17 mouse cellular contexts compared by ENCODE assay signal in the genomic region with DNA sequence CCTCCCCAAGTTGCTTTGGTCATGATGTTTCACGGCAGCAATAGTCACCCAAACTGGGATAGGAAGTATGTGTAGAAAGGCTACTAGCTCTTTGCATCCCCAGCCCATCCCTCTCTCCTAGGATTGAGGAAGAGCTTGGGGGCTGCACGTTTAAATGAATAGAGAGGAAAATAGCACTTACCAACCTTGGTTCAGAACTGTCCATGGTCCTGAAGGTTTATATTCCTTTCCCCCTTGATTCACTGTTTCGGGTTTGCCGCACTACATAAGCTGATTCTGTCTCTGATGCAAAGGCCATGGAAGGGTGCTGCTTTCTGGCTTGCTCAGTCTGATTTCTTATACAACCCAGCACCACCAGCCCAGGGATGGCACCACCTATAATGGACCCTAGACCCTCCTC.
DNase-seq lines count a peak whose midpoint lies in the region; ATAC-seq and TF ChIP-seq lines count a peak whose summit lies in the region.
"Had no signal": no experiment of that assay in that cellular context is flagged by ENCODE, and none has a peak within 500 bp of the region (broad histone marks: within the 10 kb centered on the region; RNA-seq: fewer than 3 reads in every experiment).

No protein-coding gene starts in this region.

- H3K9ac ChIP-seq in hindbrain, embryonic 11.5 days (ENCODE audit: low read depth, low read length), result no peak overlapping the region
- no peak overlapping the region for H3K9ac ChIP-seq in MEL (ENCODE audit: control insufficient read depth, low read depth, low read length, poor library complexity, severe bottlenecking)
- H3K9ac ChIP-seq in intestine, postnatal 0 days (ENCODE audit: low read depth, low read length), result no peak overlapping the region
- H3K9ac ChIP-seq: hindbrain, embryonic 12.5 days had no signal

- H3K4me3 ChIP-seq in hindbrain, embryonic 11.5 days (ENCODE audit: low read depth, low read length), result no peak overlapping the region
- H3K4me3 ChIP-seq in hindbrain, embryonic 10.5 days, result no peak overlapping the region
- H3K4me3 ChIP-seq in MEL (ENCODE audit: control insufficient read depth in 1 of 2, insufficient read depth in 1 of 2, low read depth in 2 of 2, low read length in 2 of 2), result no peak overlapping the region
- H3K4me3 ChIP-seq in left cerebral cortex, adult 2 months, result no peak overlapping the region
- no peak overlapping the region for H3K4me3 ChIP-seq in intestine, postnatal 0 days (ENCODE audit: low read depth, low read length)
- H3K4me3 ChIP-seq: forebrain, embryonic 10.5 days; hindbrain, embryonic 12.5 days had no signal

- H3K27me3 ChIP-seq in hindbrain, embryonic 11.5 days (ENCODE audit: control insufficient read depth, insufficient read depth, low read length), result no peaks in the 10 kb centered on the region
- no peaks in the 10 kb centered on the region for H3K27me3 ChIP-seq in hindbrain, embryonic 10.5 days (ENCODE audit: insufficient read depth, poor library complexity, severe bottlenecking)
- H3K27me3 ChIP-seq in MEL (ENCODE audit: control insufficient read depth in 1 of 2, insufficient read depth in 2 of 2, low read length in 2 of 2), result no peaks in the 10 kb centered on the region
- no peaks in the 10 kb centered on the region for H3K27me3 ChIP-seq in intestine, postnatal 0 days (replicated peaks; ENCODE audit: control insufficient read depth, insufficient read depth, low read length)
- H3K27me3 ChIP-seq: hindbrain, embryonic 12.5 days had no signal

- no peaks in the 10 kb centered on the region for H3K9me3 ChIP-seq in hindbrain, embryonic 11.5 days (ENCODE audit: control insufficient read depth, low read length)
- H3K9me3 ChIP-seq in hindbrain, embryonic 10.5 days, result no peaks in the 10 kb centered on the region
- no peaks in the 10 kb centered on the region for H3K9me3 ChIP-seq in MEL (replicated peaks; ENCODE audit: insufficient read depth, low read length)
- H3K9me3 ChIP-seq in intestine, postnatal 0 days (ENCODE audit: control insufficient read depth), result no peaks in the 10 kb centered on the region
- H3K9me3 ChIP-seq: forebrain, embryonic 10.5 days; hindbrain, embryonic 12.5 days had no signal

- intact Hi-C loops in left cerebral cortex, adult 2 months (cut with DNase I), result no loop called here

- H3K36me3 ChIP-seq in hindbrain, embryonic 11.5 days (ENCODE audit: control insufficient read depth, insufficient read depth, low read length), result no peaks in the 10 kb centered on the region
- no peaks in the 10 kb centered on the region for H3K36me3 ChIP-seq in hindbrain, embryonic 10.5 days
- H3K36me3 ChIP-seq in MEL (ENCODE audit: control insufficient read depth in 1 of 2, insufficient read depth in 2 of 2, low read length in 2 of 2), result no peaks in the 10 kb centered on the region
- H3K36me3 ChIP-seq in intestine, postnatal 0 days (ENCODE audit: control insufficient read depth, insufficient read depth), result no peaks in the 10 kb centered on the region
- H3K36me3 ChIP-seq: forebrain, embryonic 10.5 days; hindbrain, embryonic 12.5 days had no signal

- TF ChIP-seq CTCF in MEL (IDR thresholded peaks at IDR 0.05 in 2 of 3, conservative IDR thresholded peaks at IDR 0.05 in 1 of 3; ENCODE audit: control insufficient read depth in 1 of 3, insufficient read depth in 1 of 3, low read depth in 2 of 3, low read length in 3 of 3, poor library complexity in 1 of 3, severe bottlenecking in 1 of 3), result no peak
- no peak for TF ChIP-seq CTCF in left cerebral cortex, adult 2 months (IDR thresholded peaks at IDR 0.05)
- no peak for TF ChIP-seq CTCF in intestine, postnatal 0 days (IDR thresholded peaks at IDR 0.05; ENCODE audit: low read depth)

- no peak overlapping the region for H3K4me2 ChIP-seq in hindbrain, embryonic 11.5 days (replicated peaks; ENCODE audit: low read depth, low read length)
- H3K4me2 ChIP-seq in intestine, postnatal 0 days (replicated peaks; ENCODE audit: low read depth), result no peak overlapping the region
- H3K4me2 ChIP-seq: heart, embryonic 11.5 days; hindbrain, embryonic 12.5 days; liver, embryonic 11.5 days had no signal

- DNase-seq in hindbrain, embryonic 11.5 days (ENCODE audit: low spot score), result peak; percentile 41
- no peak for DNase-seq in hindbrain, embryonic 10.5 days (ENCODE audit: low spot score)
- DNase-seq in MEL (ENCODE audit: low read depth, low spot score), result peak; percentile 56
- DNase-seq in embryo, embryonic 10.5 days (ENCODE audit: low spot score), result peak; percentile 79
- DNase-seq in left cerebral cortex, adult 2 months (ENCODE audit: extremely low spot score in 1 of 2, low spot score in 2 of 2), result no peak
- DNase-seq in layer of hippocampus, adult 8-10 months (ENCODE audit: low spot score in 2 of 2), result no peak
- DNase-seq: adrenal gland, postnatal 14 days; kidney, postnatal 10 days; lung, postnatal 10 days; right cerebral cortex, adult 18-20 months; thymus, adult 2 months had no signal

- no peak for TF ChIP-seq POLR2A in MEL (IDR thresholded peaks at IDR 0.05; ENCODE audit: control insufficient read depth in 1 of 2, insufficient read depth in 1 of 2, low read depth in 1 of 2, low read length in 2 of 2, poor library complexity in 1 of 2)

- no peak for TF ChIP-seq RAD21 in MEL (IDR thresholded peaks at IDR 0.05; ENCODE audit: low read depth, low read length)

- no peaks in the 10 kb centered on the region for H3K79me2 ChIP-seq in MEL (ENCODE audit: control insufficient read depth, insufficient read depth, low read length, poor library complexity)

- ATAC-seq in hindbrain, embryonic 11.5 days (ENCODE audit: low FRiP score), result no peak
- peak; percentile 44 for ATAC-seq in megakaryocyte progenitor cell, adult 5-6 weeks (replicated peaks; ENCODE audit: poor library complexity)
- no peak for ATAC-seq in intestine, postnatal 0 days

- H3K27ac ChIP-seq in hindbrain, embryonic 11.5 days (ENCODE audit: low read depth, low read length), result no peak overlapping the region
- no peak overlapping the region for H3K27ac ChIP-seq in hindbrain, embryonic 10.5 days
- H3K27ac ChIP-seq in MEL (ENCODE audit: control insufficient read depth, low read depth, low read length), result no peak overlapping the region
- H3K27ac ChIP-seq in left cerebral cortex, adult 2 months, result no peak overlapping the region
- no peak overlapping the region for H3K27ac ChIP-seq in intestine, postnatal 0 days (ENCODE audit: low read depth, low read length)
- H3K27ac ChIP-seq: forebrain, embryonic 10.5 days; hindbrain, embryonic 12.5 days had no signal

- 60% methylated on average over 4 of the region's 4 CpGs for WGBS in hindbrain, embryonic 11.5 days
- 74% methylated on average over 4 of the region's 4 CpGs for WGBS in hindbrain, embryonic 10.5 days
- 44% methylated on average over 4 of the region's 4 CpGs for WGBS in intestine, postnatal 0 days

- H3K4me1 ChIP-seq in hindbrain, embryonic 11.5 days (replicated peaks; ENCODE audit: control insufficient read depth, insufficient read depth, low read length), result no peaks in the 10 kb centered on the region
- H3K4me1 ChIP-seq in hindbrain, embryonic 10.5 days (replicated peaks), result no peaks in the 10 kb centered on the region
- no peaks in the 10 kb centered on the region for H3K4me1 ChIP-seq in MEL (ENCODE audit: control insufficient read depth in 1 of 2, insufficient read depth in 2 of 2, low read length in 2 of 2)
- H3K4me1 ChIP-seq in intestine, postnatal 0 days (replicated peaks; ENCODE audit: control insufficient read depth, insufficient read depth, low read length), result no peaks in the 10 kb centered on the region
- H3K4me1 ChIP-seq: forebrain, embryonic 10.5 days; hindbrain, embryonic 12.5 days had no signal

- no peak for TF ChIP-seq EP300 in MEL (IDR thresholded peaks at IDR 0.05; ENCODE audit: low read depth in 1 of 2, low read length in 2 of 2)

TF ChIP-seq in MEL, 35 proteins besides CTCF, POLR2A, EP300 and RAD21:
- TF ChIP-seq MYB (IDR thresholded peaks at IDR 0.05; ENCODE audit: low read depth, low read length), result no peak
- TF ChIP-seq NRF1 (IDR thresholded peaks at IDR 0.05; ENCODE audit: insufficient read depth, low read depth, low read length, poor library complexity, severe bottlenecking), result no peak
- TF ChIP-seq POLR2AphosphoS2 (IDR thresholded peaks at IDR 0.05; ENCODE audit: low read length), result no peak
- TF ChIP-seq UBTF (IDR thresholded peaks at IDR 0.05; ENCODE audit: borderline replicate concordance, insufficient read depth, low read depth, low read length), result no peak

Comparison
In these comparisons a context has a peak if more than half of its experiments do, and no peak if none do; other contexts are left out.
1. DNase-seq: peak in hindbrain, embryonic 11.5 days (single experiment), MEL (single experiment) and embryo, embryonic 10.5 days (single experiment); none in hindbrain, embryonic 10.5 days (single experiment), left cerebral cortex, adult 2 months (0 of 2) and layer of hippocampus, adult 8-10 months (0 of 2).